Mouse (Mus musculus): Measurements from ENCODE around the gene Krt82. TPM values are rescaled to one million over a fixed set of nuclear protein-coding genes. Genes with fewer than 3 reads are reported as not detected.

The Krt82 gene
- total RNA-seq (2014; rRNA removed) (not detected in 2 replicates), polyA plus RNA-seq (2015; fragmentation: Nextera tagmentation; extraction: Ambion mirVana) (not detected in 2 replicates)

- no peaks in the 10 kb centered on the region for H3K27me3 ChIP-seq (ENCODE audit: insufficient read depth, low read length)
- 86% methylated on average over 7 of the region's 7 CpGs for WGBS
- H3K27ac ChIP-seq (ENCODE audit: low read depth, low read length) = no peak within 1 kb of the TSS
- H3K4me1 ChIP-seq (ENCODE audit: insufficient read depth) = no peaks in the 10 kb centered on the region
- no peaks in the 10 kb centered on the region for H3K9me3 ChIP-seq (ENCODE audit: low read length)
- H3K4me2 ChIP-seq (ENCODE audit: low read depth) = no peak within 1 kb of the TSS
- no peak within 1 kb of the TSS for H3K9ac ChIP-seq
- no peak for ATAC-seq
- no peak within 1 kb of the TSS for H3K4me3 ChIP-seq (ENCODE audit: low read depth, low read length)
- DNase-seq = no peak
- H3K36me3 ChIP-seq (ENCODE audit: insufficient read depth) = no peaks in the 10 kb centered on the region
- no peak for TF ChIP-seq CTCF (IDR thresholded peaks at IDR 0.05; ENCODE audit: low read depth)
Measured at GRCm38 (mm10) chr15:101550567-101550966, at the start of gene Krt82. Gene Krt82 (minus strand): TSS chr15:101550667.

- Histone ChIP-seq H3K9me3 (ENCODE audit: low read length) (no peaks in the 10 kb centered on the region), H3K9ac (no peak overlapping the region), H3K4me2 (ENCODE audit: low read depth) (no peak overlapping the region), H3K4me3 (ENCODE audit: low read depth, low read length) (no peak overlapping the region), H3K27me3 (ENCODE audit: insufficient read depth, low read length) (no peaks in the 10 kb centered on the region), H3K4me1 (ENCODE audit: insufficient read depth) (no peaks in the 10 kb centered on the region), H3K36me3 (ENCODE audit: insufficient read depth) (no peaks in the 10 kb centered on the region), H3K27ac (ENCODE audit: low read depth, low read length) (no peak overlapping the region)
- WGBS = 58% methylated on average over 6 of the region's 6 CpGs
- DNase-seq = no peak
- ATAC-seq = no peak
- TF ChIP-seq CTCF (IDR thresholded peaks at IDR 0.05; ENCODE audit: low read depth) = no peak
Measured at GRCm38 (mm10) chr15:101599123-101599522, 48.7 kb upstream of the Krt82 start.

- H3K4me3 ChIP-seq (ENCODE audit: low read depth, low read length) = no peak overlapping the region
- no peak for TF ChIP-seq CTCF (IDR thresholded peaks at IDR 0.05; ENCODE audit: low read depth)
- no peak for DNase-seq
- H3K27me3 ChIP-seq (ENCODE audit: insufficient read depth, low read length) = no peaks in the 10 kb centered on the region
- H3K9ac ChIP-seq = no peak overlapping the region
- no peaks in the 10 kb centered on the region for H3K36me3 ChIP-seq (ENCODE audit: insufficient read depth)
- H3K9me3 ChIP-seq (ENCODE audit: low read length) = no peaks in the 10 kb centered on the region
- 81% methylated on average over 10 of the region's 10 CpGs for WGBS
- no peak overlapping the region for H3K4me2 ChIP-seq (ENCODE audit: low read depth)
- no peak overlapping the region for H3K27ac ChIP-seq (ENCODE audit: low read depth, low read length)
- no peaks in the 10 kb centered on the region for H3K4me1 ChIP-seq (ENCODE audit: insufficient read depth)
- ATAC-seq = no peak
Measured at GRCm38 (mm10) chr15:101588216-101588615, 37.7 kb upstream of the Krt82 start.

GRCm38 (mm10) chr15:101584456-101584855, 34.0 kb upstream of the Krt82 start:
- Histone ChIP-seq H3K4me1 (ENCODE audit: insufficient read depth) (no peaks in the 10 kb centered on the region), H3K9me3 (ENCODE audit: low read length) (no peaks in the 10 kb centered on the region), H3K36me3 (ENCODE audit: insufficient read depth) (no peaks in the 10 kb centered on the region), H3K9ac (no peak overlapping the region), H3K27me3 (ENCODE audit: insufficient read depth, low read length) (no peaks in the 10 kb centered on the region), H3K4me2 (ENCODE audit: low read depth) (no peak overlapping the region), H3K4me3 (ENCODE audit: low read depth, low read length) (no peak overlapping the region), H3K27ac (ENCODE audit: low read depth, low read length) (no peak overlapping the region)
- no peak for TF ChIP-seq CTCF (IDR thresholded peaks at IDR 0.05; ENCODE audit: low read depth)
- WGBS = 53% methylated on average over 2 of the region's 2 CpGs
- DNase-seq = no peak
- no peak for ATAC-seq

- DNase-seq (peak; percentile 29), ATAC-seq (no peak)
- WGBS = 75% methylated on average over 8 of the region's 8 CpGs
- no peaks in the 10 kb centered on the region for H3K9me3 ChIP-seq (ENCODE audit: low read length)
- no peaks in the 10 kb centered on the region for H3K36me3 ChIP-seq (ENCODE audit: insufficient read depth)
- H3K4me2 ChIP-seq (ENCODE audit: low read depth) = no peak overlapping the region
- no peak overlapping the region for H3K9ac ChIP-seq
- H3K27me3 ChIP-seq (ENCODE audit: insufficient read depth, low read length) = no peaks in the 10 kb centered on the region
- no peak overlapping the region for H3K4me3 ChIP-seq (ENCODE audit: low read depth, low read length)
- no peak for TF ChIP-seq CTCF (IDR thresholded peaks at IDR 0.05; ENCODE audit: low read depth)
- H3K27ac ChIP-seq (ENCODE audit: low read depth, low read length) = no peak overlapping the region
- no peaks in the 10 kb centered on the region for H3K4me1 ChIP-seq (ENCODE audit: insufficient read depth)
Measured at GRCm38 (mm10) chr15:101583211-101583965, 32.9 kb upstream of the Krt82 start.

GRCm38 (mm10) chr15:101581701-101582100, 31.2 kb upstream of the Krt82 start:
- WGBS = 74% methylated on average over 3 of the region's 3 CpGs
- Histone ChIP-seq H3K4me1 (ENCODE audit: insufficient read depth) (no peaks in the 10 kb centered on the region), H3K9me3 (ENCODE audit: low read length) (no peaks in the 10 kb centered on the region), H3K4me3 (ENCODE audit: low read depth, low read length) (no peak overlapping the region), H3K27ac (ENCODE audit: low read depth, low read length) (no peak overlapping the region), H3K9ac (no peak overlapping the region), H3K4me2 (ENCODE audit: low read depth) (no peak overlapping the region), H3K27me3 (ENCODE audit: insufficient read depth, low read length) (no peaks in the 10 kb centered on the region), H3K36me3 (ENCODE audit: insufficient read depth) (no peaks in the 10 kb centered on the region)
- no peak for TF ChIP-seq CTCF (IDR thresholded peaks at IDR 0.05; ENCODE audit: low read depth)
- DNase-seq (no peak), ATAC-seq (no peak)

GRCm38 (mm10) chr15:101575506-101575905, 25.0 kb upstream of the Krt82 start:
- ATAC-seq (no peak), DNase-seq (no peak)
- TF ChIP-seq CTCF (IDR thresholded peaks at IDR 0.05; ENCODE audit: low read depth) = no peak
- Histone ChIP-seq H3K27me3 (ENCODE audit: insufficient read depth, low read length) (no peaks in the 10 kb centered on the region), H3K4me1 (ENCODE audit: insufficient read depth) (no peaks in the 10 kb centered on the region), H3K27ac (ENCODE audit: low read depth, low read length) (no peak overlapping the region), H3K9ac (no peak overlapping the region), H3K4me2 (ENCODE audit: low read depth) (no peak overlapping the region), H3K9me3 (ENCODE audit: low read length) (no peaks in the 10 kb centered on the region), H3K36me3 (ENCODE audit: insufficient read depth) (no peaks in the 10 kb centered on the region), H3K4me3 (ENCODE audit: low read depth, low read length) (no peak overlapping the region)
- 91% methylated on average over 5 of the region's 5 CpGs for WGBS
